Mouse (Mus musculus) forebrain, embryonic 14.5 days (tissue): ENCODE data around the gene Tet3. TPM values are rescaled to one million over a fixed set of nuclear protein-coding genes. Genes with fewer than 3 reads are reported as not detected.

ENCODE experiments used
- ATAC-seq: fragments of 200-750 bp; cut with Nextera tagmentation; 2 replicates; pipeline ENCODE4 v1.8.0; 2017; ENCODE audit warnings: mild to moderate bottlenecking, moderate library complexity
- DNase-seq: peaks from one replicate; pipeline ENCODE4 v3.0.0-alpha.2; 2015; ENCODE audit warnings: low spot score
- H3K27ac ChIP-seq: fragments of 300-500 bp; sonication (generic); 2 replicates; pipeline ENCODE4 v1.5.1; 2014; ENCODE audit warnings: low read depth, mild to moderate bottlenecking, control low read depth, low read length, moderate library complexity
- H3K27me3 ChIP-seq: fragments of 300-500 bp; sonication (generic); replicated peaks from 2 replicates; pipeline ENCODE4 v1.6.1; 2014; ENCODE audit warnings: low read length, control low read depth, mixed read lengths; ENCODE audit not compliant: control insufficient read depth, insufficient read depth
- H3K36me3 ChIP-seq: fragments of 300-500 bp; sonication (generic); 2 replicates; pipeline ENCODE4 v1.6.1; 2014; ENCODE audit warnings: low read length, control low read depth; ENCODE audit not compliant: control insufficient read depth, insufficient read depth
- H3K4me1 ChIP-seq: fragments of 300-500 bp; sonication (generic); 2 replicates; pipeline ENCODE4 v1.6.1; 2014; ENCODE audit warnings: antibody characterized with exemption, low read length, control low read depth; ENCODE audit not compliant: control insufficient read depth, insufficient read depth
- H3K4me2 ChIP-seq: fragments of 300-500 bp; sonication (generic); 2 replicates; pipeline ENCODE4 v1.6.1; 2014; ENCODE audit warnings: mild to moderate bottlenecking, control low read depth, low read length
- H3K4me3 ChIP-seq: fragments of 300-500 bp; sonication (generic); 2 replicates; pipeline ENCODE4 v1.5.1; 2014; ENCODE audit warnings: low read depth, low read length, control low read depth
- H3K9ac ChIP-seq: fragments of 300-500 bp; sonication (generic); 2 replicates; pipeline ENCODE4 v1.6.1; 2014; ENCODE audit warnings: mild to moderate bottlenecking, low read length, control low read depth, moderate library complexity
- H3K9me3 ChIP-seq: fragments of 300-500 bp; sonication (generic); replicated peaks from 2 replicates; pipeline ENCODE4 v1.6.1; 2016; ENCODE audit warnings: low read length, control low read depth, mixed read lengths; ENCODE audit not compliant: control insufficient read depth
- WGBS: fragments of 180-500 bp; shearing (Covaris S2); extraction: QIAGEN DNeasy Blood & Tissue Kit; methylation state at CpG from one replicate; pipeline ENCODE4 v1.1.7; 2014; 5-methylcytosine and 5-hydroxymethylcytosine counted together
- polyA plus RNA-seq: library from polyadenylated mRNA; unstranded; fragments of >200 nt; fragmentation: Nextera tagmentation; extraction: Ambion mirVana; gene quantifications from 2 replicates; pipeline ENCODE4 v1.2.1, GENCODE M21; 2014

Gene Tet3
- polyA plus RNA-seq, 1 experiment from 2014 or later = 34.9 TPM

DNA sequence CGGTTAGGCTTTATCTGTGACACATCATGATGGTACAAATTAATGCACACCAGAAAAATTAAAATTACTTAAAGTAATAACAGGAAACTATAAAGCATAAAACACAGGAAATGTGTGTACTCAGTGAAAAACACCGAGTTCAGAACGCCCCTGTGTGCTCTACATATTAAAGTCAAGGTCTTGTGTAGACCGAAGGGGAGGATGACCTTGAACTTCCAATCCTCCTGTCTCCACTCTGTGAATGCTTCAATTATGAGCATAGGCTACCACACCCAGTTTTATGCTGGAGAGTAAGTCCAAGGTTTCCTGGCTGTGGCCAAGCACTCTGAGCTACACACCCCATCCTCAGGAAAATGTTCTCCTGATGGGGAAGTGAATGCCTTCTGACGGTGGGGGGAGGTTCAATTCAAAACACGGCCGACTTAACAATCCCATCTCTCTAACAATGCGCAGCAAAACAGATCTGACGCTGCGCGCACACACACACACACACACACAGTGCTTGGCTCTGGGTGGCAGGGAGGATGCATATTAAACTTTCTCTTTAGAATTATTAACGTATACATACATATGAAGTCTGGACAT, 43.4 kb downstream of the Tet3 start:
- ATAC-seq (no peak), DNase-seq (no peak)
- Histone ChIP-seq H3K27ac (no peak overlapping the region), H3K9me3 (no peaks in the 10 kb centered on the region), H3K27me3 (no peaks in the 10 kb centered on the region), H3K4me1 (peaks cover 44% of the 10 kb centered on the region), H3K9ac (no peak overlapping the region), H3K4me3 (no peak overlapping the region), H3K4me2 (no peak overlapping the region), H3K36me3 (no peaks in the 10 kb centered on the region)
- 81% methylated on average over 12 of the region's 12 CpGs for WGBS

DNA sequence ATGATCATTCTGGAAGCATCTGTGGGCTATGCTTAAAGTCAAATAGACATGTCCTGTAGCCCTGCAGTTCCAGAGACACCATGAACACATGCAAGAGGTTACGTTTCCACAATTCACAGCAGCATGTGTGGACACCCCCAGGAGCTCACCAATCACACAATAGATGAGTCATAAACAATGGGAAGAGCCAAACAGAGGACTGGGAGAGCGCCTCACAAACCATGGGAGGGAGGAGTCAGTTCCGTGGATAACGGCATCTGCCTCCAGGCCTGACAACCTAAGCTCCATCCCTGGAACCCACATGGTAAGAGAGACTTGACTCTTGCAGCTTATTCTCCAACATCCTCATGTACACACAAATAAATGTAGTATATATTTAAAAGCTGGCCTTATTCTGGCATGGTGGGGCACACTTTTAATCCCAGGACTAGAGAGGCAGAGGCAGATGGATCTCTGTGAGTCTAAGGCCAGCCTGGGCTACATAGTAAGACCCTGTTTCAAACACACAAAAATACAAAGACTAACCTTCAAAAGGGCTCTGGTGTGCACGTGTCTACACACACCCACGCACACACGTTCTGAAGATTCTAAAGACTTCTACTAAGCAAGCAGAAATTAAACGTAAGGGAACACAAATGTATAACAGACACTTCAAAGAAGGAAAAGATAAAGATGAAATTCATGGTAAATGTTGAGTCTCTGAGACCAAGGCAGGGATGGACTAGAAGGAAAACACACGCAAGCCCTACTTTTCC, 44.1 kb downstream of the Tet3 start:
- peaks cover 48% of the 10 kb centered on the region for H3K4me1 ChIP-seq
- H3K27ac ChIP-seq = no peak overlapping the region
- H3K4me2 ChIP-seq = no peak overlapping the region

DNA sequence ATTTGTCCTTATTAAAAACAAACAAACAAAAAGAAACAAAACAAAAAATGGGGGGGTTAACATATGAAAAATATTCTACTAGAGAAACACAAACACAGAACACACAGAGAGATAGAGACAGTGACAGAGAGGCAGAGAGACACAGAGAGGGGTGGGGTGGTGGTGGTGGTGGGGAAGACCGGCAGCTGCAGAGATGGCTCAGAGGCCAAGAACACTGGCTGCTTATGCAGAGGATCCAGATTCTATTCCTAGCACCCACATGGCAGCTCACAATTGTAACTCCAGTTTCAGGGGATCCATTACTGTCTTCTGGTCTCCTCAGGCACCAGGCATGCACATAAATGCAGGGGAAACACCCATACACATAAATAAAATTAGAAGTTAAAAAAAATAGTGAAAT, 45.2 kb downstream of the Tet3 start:
- ATAC-seq (no peak), DNase-seq (no peak)
- H3K9ac ChIP-seq = no peak overlapping the region
- no peaks in the 10 kb centered on the region for H3K9me3 ChIP-seq
- no peak overlapping the region for H3K4me3 ChIP-seq
- H3K4me2 ChIP-seq = no peak overlapping the region
- 76% methylated on average over 1 of the region's 1 CpGs for WGBS
- peaks cover 38% of the 10 kb centered on the region for H3K4me1 ChIP-seq
- 0 out of 2 replicates have a peak, but pooled peaks cover 3% of the 10 kb centered on the region for H3K36me3 ChIP-seq
- no peaks in the 10 kb centered on the region for H3K27me3 ChIP-seq
- no peak overlapping the region for H3K27ac ChIP-seq

More for the DNA sequence above, 44.1 kb downstream of the Tet3 start:
- Histone ChIP-seq H3K36me3 (0 out of 2 replicates have a peak, but pooled peaks cover 3% of the 10 kb centered on the region), H3K9ac (no peak overlapping the region), H3K27me3 (no peaks in the 10 kb centered on the region), H3K9me3 (no peaks in the 10 kb centered on the region), H3K4me3 (no peak overlapping the region)
- 86% methylated on average over 9 of the region's 9 CpGs for WGBS
- DNase-seq (no peak), ATAC-seq (no peak)

DNA sequence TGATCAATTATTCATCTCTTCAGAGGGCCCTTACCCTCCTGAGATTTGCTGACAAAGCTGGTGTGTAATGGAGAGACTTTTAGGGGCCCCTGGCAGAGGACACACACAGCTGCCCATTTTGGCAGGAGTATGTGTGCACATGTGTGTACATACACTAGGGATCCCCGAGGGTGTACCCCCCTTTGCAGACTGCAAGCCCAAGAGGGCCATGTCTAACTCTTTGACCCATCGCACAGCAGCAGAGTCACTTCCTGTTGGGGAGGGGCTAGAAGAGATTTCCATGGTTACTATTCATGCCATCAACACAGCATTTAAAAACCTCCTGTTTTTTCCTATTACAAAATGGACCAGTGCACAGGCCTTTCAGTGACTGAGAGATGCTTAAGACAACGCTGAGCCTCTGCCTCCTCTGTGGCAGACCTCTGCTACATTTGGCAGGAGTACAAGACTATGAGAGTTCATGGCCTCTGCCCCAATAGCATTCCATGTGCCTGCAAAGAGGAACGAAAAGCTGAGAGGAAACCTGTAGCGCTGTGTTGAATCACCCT, 46.0 kb downstream of the Tet3 start:
- Histone ChIP-seq H3K36me3 (0 out of 2 replicates have a peak, but pooled peaks cover 3% of the 10 kb centered on the region), H3K9ac (no peak overlapping the region), H3K27me3 (no peaks in the 10 kb centered on the region), H3K4me2 (no peak overlapping the region), H3K27ac (0 out of 2 replicates have a peak overlapping the region, but pooled peaks have one; percentile 27), H3K9me3 (no peaks in the 10 kb centered on the region), H3K4me3 (no peak overlapping the region), H3K4me1 (peaks cover 32% of the 10 kb centered on the region)
- WGBS = 38% methylated on average over 5 of the region's 5 CpGs
- DNase-seq (peak; percentile 38), ATAC-seq (peak; percentile 45)

DNA sequence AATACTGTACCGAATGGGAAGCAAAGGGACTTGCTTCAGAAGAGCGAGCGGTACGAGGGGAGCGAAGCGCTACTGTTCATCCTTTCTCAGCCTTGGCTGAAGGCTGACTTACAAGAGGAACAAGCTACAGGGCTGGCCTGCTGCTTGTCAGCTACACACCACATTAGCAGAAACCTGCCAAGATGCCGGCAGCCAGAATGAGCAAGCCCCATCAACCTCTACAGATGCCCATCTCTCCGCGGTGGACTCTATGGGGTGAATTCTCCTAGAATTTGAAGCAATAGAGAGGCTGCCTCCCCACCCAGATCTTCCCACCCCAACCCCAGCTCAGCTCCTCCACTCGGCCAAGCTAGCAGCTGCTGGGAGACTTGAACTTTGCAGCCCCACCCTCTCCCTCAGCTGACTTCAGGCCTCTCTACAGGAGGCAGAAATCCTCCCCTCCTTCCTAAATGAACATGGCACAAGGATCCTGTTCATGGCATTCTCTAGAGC, 46.5 kb downstream of the Tet3 start:
- Histone ChIP-seq H3K4me3 (no peak overlapping the region), H3K4me1 (peaks cover 30% of the 10 kb centered on the region), H3K27me3 (no peaks in the 10 kb centered on the region), H3K9ac (no peak overlapping the region), H3K9me3 (no peaks in the 10 kb centered on the region), H3K4me2 (no peak overlapping the region), H3K27ac (peak overlapping the region; percentile 27; the same call in 1 of the 2 replicates), H3K36me3 (0 out of 2 replicates have a peak, but pooled peaks cover 6% of the 10 kb centered on the region)
- 87% methylated on average over 10 of the region's 10 CpGs for WGBS
- DNase-seq (no peak), ATAC-seq (no peak)

DNA sequence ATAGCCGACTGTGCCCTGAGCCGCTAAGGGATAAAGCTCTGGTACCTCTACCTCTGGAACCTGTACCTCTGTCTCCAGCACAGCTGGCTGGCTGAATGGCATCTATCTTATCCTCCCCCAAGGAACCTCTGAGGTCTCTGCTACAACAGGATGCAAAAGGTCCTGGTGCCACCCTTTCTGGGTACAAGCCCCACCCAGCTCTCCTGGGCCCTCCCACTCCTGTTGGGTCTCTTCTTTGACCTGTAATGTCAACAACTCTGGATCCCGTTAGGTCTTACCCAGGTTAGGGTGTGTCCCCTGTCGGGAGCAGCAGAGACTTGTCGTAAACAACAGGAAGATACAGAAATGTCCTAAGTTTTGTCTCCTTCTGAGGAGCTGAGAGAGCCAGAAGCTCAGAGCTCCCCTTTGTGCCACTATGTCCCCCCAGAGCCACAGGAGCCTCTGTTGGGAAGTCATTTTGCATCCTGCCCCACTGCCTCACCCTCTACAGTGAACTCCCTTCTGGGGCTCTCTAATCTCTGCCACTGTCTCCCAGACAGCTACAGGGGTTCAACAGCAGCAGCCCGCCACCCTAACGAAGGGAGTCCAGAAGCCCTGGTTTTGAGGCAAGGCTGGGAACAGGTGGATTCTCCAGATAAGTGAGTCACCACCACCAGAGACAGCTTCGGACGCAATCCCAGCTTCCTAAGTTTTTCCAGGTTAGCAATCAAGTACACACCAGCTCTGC, 47.1 kb downstream of the Tet3 start:
- Histone ChIP-seq H3K9ac (no peak overlapping the region), H3K4me3 (no peak overlapping the region), H3K9me3 (no peaks in the 10 kb centered on the region), H3K4me2 (no peak overlapping the region), H3K36me3 (0 out of 2 replicates have a peak, but pooled peaks cover 6% of the 10 kb centered on the region), H3K27ac (peak overlapping the region; percentile 27; the same call in 1 of the 2 replicates), H3K4me1 (peaks cover 25% of the 10 kb centered on the region), H3K27me3 (no peaks in the 10 kb centered on the region)
- 91% methylated on average over 9 of the region's 9 CpGs for WGBS
- no peak for DNase-seq
- ATAC-seq = no peak

DNA sequence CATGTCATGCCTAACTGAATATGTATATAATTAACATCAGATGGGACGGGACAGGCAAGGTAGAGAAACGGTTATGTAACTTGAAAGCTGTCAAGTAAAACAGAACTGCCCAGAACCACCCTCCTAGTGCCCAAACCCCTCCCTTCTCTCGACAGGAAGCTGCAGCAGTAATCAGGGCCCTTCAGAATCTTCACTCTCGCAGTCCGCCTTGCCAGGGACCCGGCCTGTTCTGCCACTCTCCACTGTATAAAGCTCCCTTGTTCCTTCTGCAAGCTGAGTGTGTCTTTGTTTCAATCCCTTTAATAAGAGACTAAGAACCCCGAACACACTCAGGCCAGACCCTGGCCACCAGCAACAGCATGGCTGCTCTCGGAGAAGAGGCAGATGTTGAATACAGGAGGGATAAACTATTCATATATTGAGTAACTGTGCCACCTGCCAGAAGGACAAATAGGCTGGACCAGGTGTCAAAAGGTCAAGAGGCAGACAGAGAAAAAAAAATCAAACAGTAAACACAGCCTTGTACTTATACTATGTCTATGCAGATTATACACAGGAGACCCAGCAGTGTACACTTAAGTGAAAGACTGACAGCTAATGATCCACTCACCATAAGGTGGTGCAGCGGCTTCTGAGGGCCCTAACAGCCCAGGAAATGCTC, 48.7 kb downstream of the Tet3 start:
- no peaks in the 10 kb centered on the region for H3K27me3 ChIP-seq
- ATAC-seq (0 out of 2 replicates have a peak, but pooled peaks have one; percentile 32), DNase-seq (peak; percentile 24)
- no peak overlapping the region for H3K4me2 ChIP-seq
- 43% methylated on average over 9 of the region's 9 CpGs for WGBS
- H3K9me3 ChIP-seq = no peaks in the 10 kb centered on the region
- H3K4me1 ChIP-seq = peaks cover 23% of the 10 kb centered on the region
- 0 out of 2 replicates have a peak overlapping the region, but pooled peaks have one; percentile 29 for H3K9ac ChIP-seq
- peak overlapping the region; percentile 41; the same call in 1 of the 2 replicates for H3K27ac ChIP-seq
- H3K36me3 ChIP-seq = 0 out of 2 replicates have a peak, but pooled peaks cover 6% of the 10 kb centered on the region
- no peak overlapping the region for H3K4me3 ChIP-seq

DNA sequence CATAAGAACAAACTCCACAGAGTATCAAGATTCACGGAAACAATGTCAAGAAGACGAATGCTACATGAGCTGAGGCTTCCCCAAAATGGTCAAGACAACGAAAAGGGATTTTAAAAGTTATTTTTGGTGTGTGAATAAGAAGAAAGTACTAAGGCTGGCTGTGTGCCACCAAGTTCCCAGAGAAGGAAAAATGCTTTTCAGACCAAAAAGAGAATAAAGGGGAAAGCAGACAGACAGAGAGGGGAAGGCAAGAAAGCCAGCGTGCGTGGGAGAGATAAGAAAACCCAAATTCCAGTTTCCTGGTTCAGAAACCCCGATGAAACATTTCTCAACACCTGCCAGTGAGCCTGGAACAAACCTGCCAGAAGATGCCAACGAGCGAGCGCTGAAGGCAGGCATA, 50.4 kb downstream of the Tet3 start:
- WGBS = 88% methylated on average over 9 of the region's 9 CpGs

More for the DNA sequence above, 50.4 kb downstream of the Tet3 start:
- Histone ChIP-seq H3K4me2 (no peak overlapping the region), H3K27me3 (no peaks in the 10 kb centered on the region), H3K27ac (no peak overlapping the region), H3K9me3 (no peaks in the 10 kb centered on the region), H3K4me3 (no peak overlapping the region), H3K36me3 (peaks cover 23% of the 10 kb centered on the region), H3K9ac (no peak overlapping the region), H3K4me1 (peaks cover 19% of the 10 kb centered on the region)
- no peak for DNase-seq
- no peak for ATAC-seq
